Mouse (Mus musculus) lung, embryonic 16.5 days (tissue): Measurements from ENCODE around the gene Brinp3. TPM values are rescaled to one million over a fixed set of nuclear protein-coding genes. Genes with fewer than 3 reads are reported as not detected.

Experiments
- ATAC-seq: fragments of 200-750 bp; cut with Nextera tagmentation; 2 replicates; pipeline ENCODE4 v1.8.0; 2017; ENCODE audit warnings: low read depth, mild to moderate bottlenecking, moderate library complexity
- H3K27ac ChIP-seq: fragments of 300-500 bp; sonication (generic); 2 replicates; pipeline ENCODE4 v1.5.1; 2014; ENCODE audit warnings: mild to moderate bottlenecking, control low read depth, low read length
- H3K27me3 ChIP-seq: fragments of 300-500 bp; sonication (generic); 2 replicates; pipeline ENCODE4 v1.6.1; 2014; ENCODE audit warnings: low read depth, low read length, mixed read lengths; ENCODE audit not compliant: control insufficient read depth, insufficient read depth
- H3K36me3 ChIP-seq: fragments of 300-500 bp; sonication (generic); 2 replicates; pipeline ENCODE4 v1.6.1; 2014; ENCODE audit warnings: low read length; ENCODE audit not compliant: control insufficient read depth, insufficient read depth
- H3K4me1 ChIP-seq: fragments of 300-500 bp; sonication (generic); replicated peaks from 2 replicates; pipeline ENCODE4 v1.6.1; 2014; ENCODE audit warnings: low read length, mixed read lengths; ENCODE audit not compliant: control insufficient read depth, insufficient read depth
- H3K4me2 ChIP-seq: fragments of 300-500 bp; sonication (generic); 2 replicates; pipeline ENCODE4 v1.6.1; 2014; ENCODE audit warnings: low read depth, low read length, control low read depth
- H3K4me3 ChIP-seq: fragments of 300-500 bp; sonication (generic); 2 replicates; pipeline ENCODE4 v1.5.1; 2014; ENCODE audit warnings: mild to moderate bottlenecking, low read length, control low read depth
- H3K9ac ChIP-seq: fragments of 300-500 bp; sonication (generic); 2 replicates; pipeline ENCODE4 v1.6.1; 2014; ENCODE audit warnings: low read length, control low read depth
- H3K9me3 ChIP-seq: fragments of 300-500 bp; sonication (generic); 2 replicates; pipeline ENCODE4 v1.6.1; 2016; ENCODE audit warnings: low read length; ENCODE audit not compliant: control insufficient read depth
- WGBS: fragments of 180-500 bp; shearing (Covaris S2); extraction: QIAGEN DNeasy Blood & Tissue Kit; methylation state at CpG from one replicate; pipeline ENCODE4 v1.1.7; 2014; 5-methylcytosine and 5-hydroxymethylcytosine counted together
- polyA plus RNA-seq: library from polyadenylated mRNA; unstranded; fragments of >200 nt; fragmentation: Nextera tagmentation; extraction: Ambion mirVana; gene quantifications from 2 replicates; pipeline ENCODE4 v1.2.1, GENCODE M21; 2015

The Brinp3 gene
- 0.06 and 0.15 TPM in 2 replicates for polyA plus RNA-seq

DNA sequence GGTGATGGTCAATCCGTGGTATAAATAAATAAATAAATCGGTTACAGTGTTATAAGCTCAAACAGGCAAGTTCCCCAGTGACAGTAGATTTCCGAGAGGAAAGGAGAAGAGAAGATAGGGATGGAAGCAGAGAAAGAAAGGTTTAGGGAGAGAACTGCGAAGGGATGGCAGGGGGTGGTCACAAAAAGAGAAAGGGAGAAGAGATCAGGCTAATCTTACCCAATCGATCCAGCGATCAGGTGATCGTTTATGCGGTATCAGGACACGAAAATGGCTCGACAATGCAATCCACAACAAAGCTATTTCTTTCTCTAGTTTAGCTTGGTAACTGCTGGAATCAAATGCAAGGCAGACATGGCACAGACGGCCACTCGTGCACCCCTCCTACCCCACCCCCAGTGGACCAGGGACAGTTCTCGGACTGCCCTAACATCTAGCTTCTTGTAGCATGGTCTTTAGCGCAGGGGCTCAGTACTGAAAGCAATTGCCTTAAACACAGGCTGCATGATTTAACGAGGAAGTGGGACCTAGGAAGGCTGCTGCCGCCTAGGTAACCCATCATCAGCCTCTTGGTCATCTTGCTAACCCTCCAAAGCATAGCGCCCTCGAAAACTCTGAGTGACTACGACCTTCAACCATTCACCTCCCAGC is at the start of gene Brinp3:
TSS of gene Brinp3 (plus strand) at position 80 of the 651 bp plus-strand sequence.
- peaks cover 16% of the 10 kb centered on the region; the same call in 1 of the 2 replicates for H3K27me3 ChIP-seq
- peak within 1 kb of the TSS; percentile 21 for H3K4me3 ChIP-seq
- H3K9me3 ChIP-seq, result no peaks in the 10 kb centered on the region
- H3K36me3 ChIP-seq, result no peaks in the 10 kb centered on the region
- H3K4me2 ChIP-seq, result peak within 1 kb of the TSS; percentile 49
- H3K4me1 ChIP-seq, result peaks cover 10% of the 10 kb centered on the region
- no peak within 1 kb of the TSS for H3K27ac ChIP-seq
- ATAC-seq, result no peak
- H3K9ac ChIP-seq, result no peak within 1 kb of the TSS
- WGBS, result 2% methylated on average over 19 of the region's 19 CpGs

DNA sequence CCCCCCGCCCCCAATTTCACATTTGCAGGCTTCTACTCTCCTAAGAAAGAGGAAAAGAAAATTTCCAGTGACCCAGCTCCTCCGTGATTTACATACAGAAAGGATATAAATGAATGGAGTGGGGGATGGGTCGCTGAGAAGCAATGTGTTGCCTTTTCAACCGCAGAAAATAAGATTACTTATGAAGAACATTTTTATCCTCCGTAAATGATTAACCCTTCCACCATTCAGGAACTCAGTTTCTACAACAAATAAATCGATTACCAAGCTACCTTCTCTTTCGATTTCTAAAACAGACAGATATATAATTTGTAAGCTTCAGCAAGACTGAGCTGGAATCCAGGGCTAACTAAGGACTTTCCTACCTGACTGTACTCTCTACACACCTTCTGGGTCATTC is 339 bp upstream of the Brinp3 start:
- Histone ChIP-seq H3K9me3 (no peaks in the 10 kb centered on the region), H3K4me1 (peaks cover 10% of the 10 kb centered on the region), H3K9ac (no peak overlapping the region), H3K27ac (no peak overlapping the region), H3K4me2 (peak overlapping the region; percentile 49), H3K36me3 (no peaks in the 10 kb centered on the region), H3K27me3 (peaks cover 16% of the 10 kb centered on the region; the same call in 1 of the 2 replicates), H3K4me3 (peak overlapping the region; percentile 21)
- 10% methylated on average over 7 of the region's 7 CpGs for WGBS
- ATAC-seq, result no peak

DNA sequence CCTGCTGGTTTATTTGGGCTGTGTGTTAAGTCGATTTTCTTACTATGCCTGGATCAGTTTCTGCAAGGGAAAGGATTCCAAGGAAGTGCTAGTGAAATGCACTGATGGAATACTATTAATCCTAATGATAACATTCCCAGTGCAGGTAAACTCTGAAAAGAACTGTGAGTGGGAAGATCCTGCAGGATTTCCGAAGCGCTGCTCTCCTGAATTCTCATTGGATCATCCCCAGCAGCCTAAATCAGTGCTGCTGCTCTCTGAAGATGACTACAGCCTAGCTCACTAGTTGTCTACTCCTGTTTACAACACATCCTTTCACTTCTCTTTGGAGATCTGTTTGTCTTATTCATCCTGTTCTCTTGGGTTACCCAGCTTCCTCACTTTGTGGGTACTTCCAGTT is 826 bp downstream of the Brinp3 start:
- no peak overlapping the region for H3K9ac ChIP-seq
- peaks cover 16% of the 10 kb centered on the region; the same call in 1 of the 2 replicates for H3K27me3 ChIP-seq
- no peaks in the 10 kb centered on the region for H3K9me3 ChIP-seq
- ATAC-seq, result no peak
- no peaks in the 10 kb centered on the region for H3K36me3 ChIP-seq
- 2% methylated on average over 3 of the region's 3 CpGs for WGBS
- H3K4me1 ChIP-seq, result peaks cover 10% of the 10 kb centered on the region
- peak overlapping the region; percentile 21; the same call in 1 of the 2 replicates for H3K4me3 ChIP-seq
- H3K4me2 ChIP-seq, result peak overlapping the region; percentile 49; the same call in 1 of the 2 replicates
- H3K27ac ChIP-seq, result no peak overlapping the region

DNA sequence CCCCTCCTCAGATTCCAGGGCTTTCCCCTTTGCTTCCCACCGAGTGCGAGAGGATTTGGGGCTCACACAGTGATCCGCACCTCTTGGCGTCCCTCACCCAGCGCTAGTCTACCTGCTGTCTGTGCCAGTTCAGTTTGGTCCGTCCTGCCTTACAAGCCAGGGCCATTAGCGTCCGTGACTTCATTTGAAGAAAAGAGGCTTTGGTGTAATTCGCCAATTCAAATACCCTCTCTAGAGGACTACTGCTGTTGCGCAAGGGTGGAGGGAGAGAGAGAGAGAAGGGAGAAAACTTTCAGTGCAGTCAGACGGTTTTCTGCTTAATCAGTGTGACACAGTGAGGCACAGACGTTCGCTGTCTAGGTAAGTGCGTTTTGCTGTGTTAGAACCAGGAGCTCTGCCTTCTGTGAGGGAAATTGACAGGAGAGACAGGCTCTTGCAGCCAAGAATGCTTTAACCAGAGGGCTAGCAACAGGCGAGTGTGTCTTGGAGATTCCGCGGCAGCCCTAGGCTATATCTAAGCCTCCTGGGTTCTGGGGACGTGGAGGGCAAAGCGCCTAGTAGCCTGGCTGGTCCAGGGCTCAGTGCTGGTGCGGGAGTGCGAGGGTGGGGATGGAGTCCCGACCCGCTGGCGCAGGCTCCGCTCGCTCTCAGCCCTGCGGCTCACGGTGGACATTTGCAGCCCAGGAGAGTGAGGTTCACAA is 3.0 kb downstream of the Brinp3 start:
- Histone ChIP-seq H3K9ac (0 out of 2 replicates have a peak overlapping the region, but pooled peaks have one; percentile 11), H3K4me3 (peak overlapping the region; percentile 43), H3K27ac (no peak overlapping the region), H3K9me3 (no peaks in the 10 kb centered on the region), H3K4me1 (peaks cover 10% of the 10 kb centered on the region), H3K4me2 (peak overlapping the region; percentile 64), H3K27me3 (peaks cover 16% of the 10 kb centered on the region; the same call in 1 of the 2 replicates), H3K36me3 (no peaks in the 10 kb centered on the region)
- ATAC-seq, result peak; percentile 45; the same call in 1 of the 2 replicates
- under 1% methylated on average over 28 of the region's 28 CpGs for WGBS

DNA sequence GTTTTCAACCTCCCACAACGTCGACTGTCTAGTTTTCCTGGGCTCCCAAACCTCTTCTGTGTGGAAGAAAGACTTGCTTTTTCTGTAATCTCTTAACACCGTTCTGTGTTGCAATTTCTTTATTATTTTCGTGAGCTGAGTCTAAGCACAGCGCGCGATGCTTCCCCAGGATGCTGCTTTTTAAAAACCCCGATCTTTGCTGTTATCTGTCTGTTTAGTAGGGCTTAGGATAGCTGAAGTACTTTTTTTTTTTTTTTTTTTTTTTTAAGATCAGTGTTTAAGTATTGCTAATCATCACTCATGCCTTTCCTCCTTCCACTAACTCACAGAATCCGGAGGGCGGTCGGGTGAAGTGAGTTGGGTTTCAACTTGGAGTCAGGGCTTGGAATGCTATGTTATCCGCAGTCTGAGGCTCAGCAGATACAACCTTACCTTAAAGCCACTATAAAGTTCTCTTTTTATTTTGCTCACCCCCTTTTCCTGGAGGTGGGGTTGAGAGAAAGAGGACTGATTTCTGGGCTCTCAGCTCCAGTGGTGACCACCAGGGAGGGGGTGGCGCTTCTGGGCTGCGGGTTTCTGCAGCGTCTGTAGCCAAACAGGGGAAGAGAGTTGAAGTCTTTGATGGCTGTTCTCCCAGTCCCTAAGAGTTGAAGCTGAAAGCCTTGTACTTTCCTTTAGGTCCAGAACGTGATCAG is 3.7 kb downstream of the Brinp3 start:
- peak overlapping the region; percentile 64 for H3K4me2 ChIP-seq
- WGBS, result under 1% methylated on average over 16 of the region's 16 CpGs
- peak overlapping the region; percentile 43 for H3K4me3 ChIP-seq
- H3K9ac ChIP-seq, result 0 out of 2 replicates have a peak overlapping the region, but pooled peaks have one; percentile 11
- H3K36me3 ChIP-seq, result no peaks in the 10 kb centered on the region
- H3K27ac ChIP-seq, result no peak overlapping the region
- H3K9me3 ChIP-seq, result no peaks in the 10 kb centered on the region
- ATAC-seq, result no peak
- H3K4me1 ChIP-seq, result peaks cover 10% of the 10 kb centered on the region
- peaks cover 16% of the 10 kb centered on the region; the same call in 1 of the 2 replicates for H3K27me3 ChIP-seq

DNA sequence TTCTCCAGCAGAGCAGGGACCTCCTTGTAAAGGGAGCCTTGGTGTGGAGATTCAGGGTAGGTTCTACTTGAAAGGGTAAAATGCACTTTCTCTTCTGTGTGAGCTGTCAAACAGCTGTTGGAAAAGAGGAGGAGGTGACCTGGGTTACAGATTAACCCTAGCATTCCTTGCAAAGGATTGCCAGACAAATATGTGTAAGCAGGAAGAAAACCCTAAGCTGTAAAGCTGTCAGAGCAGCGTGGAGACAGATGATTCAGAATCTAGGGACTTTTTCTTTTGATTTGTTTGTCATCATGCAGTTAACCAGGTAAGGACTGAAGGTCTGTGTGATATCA is 4.2 kb downstream of the Brinp3 start:
- no peak for ATAC-seq
- Histone ChIP-seq H3K27ac (no peak overlapping the region), H3K4me1 (peaks cover 10% of the 10 kb centered on the region), H3K36me3 (no peaks in the 10 kb centered on the region), H3K27me3 (peaks cover 16% of the 10 kb centered on the region; the same call in 1 of the 2 replicates), H3K4me2 (peak overlapping the region; percentile 64), H3K9ac (no peak overlapping the region), H3K9me3 (no peaks in the 10 kb centered on the region), H3K4me3 (peak overlapping the region; percentile 43)
- WGBS, result 4% methylated on average over 1 of the region's 1 CpGs

DNA sequence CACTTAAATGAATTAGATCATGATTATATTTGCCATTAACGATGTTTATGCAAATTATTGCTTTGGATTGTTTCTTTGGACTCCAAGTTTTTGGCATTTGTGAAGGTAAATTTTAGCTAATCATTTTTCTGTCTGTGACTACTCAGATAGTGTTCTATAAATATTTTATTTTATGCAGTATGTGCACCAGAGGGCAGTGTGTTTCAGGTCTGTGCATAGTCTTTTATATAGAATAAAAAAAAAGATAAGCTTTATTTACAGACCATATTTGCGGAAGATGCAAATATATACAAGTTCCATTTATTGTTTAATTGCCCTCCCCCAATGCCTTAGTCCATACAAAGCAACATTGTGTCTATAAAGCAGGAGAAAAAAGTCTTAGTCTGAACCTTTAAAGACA is 20.8 kb downstream of the Brinp3 start:
- Histone ChIP-seq H3K27ac (no peak overlapping the region), H3K27me3 (no peaks in the 10 kb centered on the region), H3K4me3 (no peak overlapping the region), H3K4me1 (no peaks in the 10 kb centered on the region), H3K9ac (no peak overlapping the region), H3K36me3 (no peaks in the 10 kb centered on the region), H3K4me2 (no peak overlapping the region), H3K9me3 (no peaks in the 10 kb centered on the region)
- no peak for ATAC-seq
- 62% methylated on average over 2 of the region's 2 CpGs for WGBS

DNA sequence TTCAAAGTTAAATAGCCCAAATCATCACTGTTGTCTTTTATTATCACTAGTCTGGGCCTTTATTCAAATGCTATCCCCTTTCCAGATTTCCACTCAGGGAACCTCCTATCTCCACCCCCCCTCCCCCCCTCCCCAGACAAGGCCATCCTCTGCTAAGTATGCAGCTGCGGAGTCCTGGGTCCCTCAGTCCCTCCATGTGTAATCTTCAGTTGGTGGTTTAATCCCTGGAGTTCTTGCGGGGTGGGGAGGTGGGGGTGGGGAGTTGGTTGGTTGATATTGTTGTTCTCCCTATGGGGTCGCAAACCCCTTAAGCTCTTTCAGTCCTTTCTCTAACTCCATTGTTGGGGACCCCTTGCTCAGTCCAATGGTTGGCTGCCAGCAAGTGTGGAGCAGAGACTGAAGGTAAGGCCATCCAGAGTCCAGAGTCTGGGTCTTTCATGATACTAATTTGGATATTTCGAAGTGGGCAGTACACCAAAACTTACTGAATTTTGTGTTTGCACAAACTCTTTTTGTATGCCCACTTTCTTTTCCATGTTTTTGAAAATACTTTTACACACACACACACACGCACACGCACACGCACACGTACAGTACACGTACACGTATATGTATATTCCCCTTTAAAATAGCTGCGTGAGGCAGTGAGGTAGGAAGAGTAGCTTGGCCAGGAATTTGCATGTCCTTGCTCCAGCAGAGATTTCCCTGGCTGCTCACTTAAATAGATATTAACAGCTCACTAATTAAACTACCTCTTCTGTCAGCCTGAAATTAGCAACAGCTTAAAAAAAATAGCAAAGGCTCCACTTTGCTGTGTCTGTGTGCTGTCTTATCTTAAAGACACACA is 29.4 kb downstream of the Brinp3 start:
- Histone ChIP-seq H3K9me3 (no peaks in the 10 kb centered on the region), H3K9ac (no peak overlapping the region), H3K36me3 (no peaks in the 10 kb centered on the region), H3K27ac (no peak overlapping the region), H3K4me1 (no peaks in the 10 kb centered on the region), H3K4me2 (no peak overlapping the region), H3K27me3 (no peaks in the 10 kb centered on the region), H3K4me3 (no peak overlapping the region)
- WGBS, result 73% methylated on average over 11 of the region's 11 CpGs
- no peak for ATAC-seq
